11 mouse cellular contexts compared by ENCODE assay signal in genomic region chr11:53637046-53637802, GRCm38 (mm10). TPM values are rescaled to one million over a fixed set of nuclear protein-coding genes. Genes with fewer than 3 reads are reported as not detected.
A peak's percentile ranks its signal among the peaks of the same experiment; 100 is the strongest.
DNase-seq lines count a peak whose midpoint lies in the region; ATAC-seq and TF ChIP-seq lines count a peak whose summit lies in the region.
"Had no signal": no experiment of that assay in that cellular context is flagged by ENCODE, and none has a peak within 500 bp of the region (broad histone marks: within the 10 kb centered on the region; RNA-seq: fewer than 3 reads in every experiment).

No protein-coding gene starts in this region.

- no peak overlapping the region for H3K9ac ChIP-seq in heart, adult 2 months (ENCODE audit: low read depth, low read length)
- H3K9ac ChIP-seq in lung, embryonic 14.5 days = no peak overlapping the region
- H3K9ac ChIP-seq: liver, embryonic 15.5 days had no signal

- intact Hi-C loops in heart, adult 2 months (cut with DNase I) = no loop called here

- 12% methylated on average over 21 of the region's 21 CpGs for WGBS in heart, embryonic 10.5 days
- 49% methylated on average over 21 of the region's 21 CpGs for WGBS in heart, adult 2 months
- 20% methylated on average over 21 of the region's 21 CpGs for WGBS in lung, embryonic 14.5 days
- WGBS in embryonic facial prominence, embryonic 10.5 days = 14% methylated on average over 21 of the region's 21 CpGs

- H3K9me3 ChIP-seq in heart, embryonic 10.5 days = no peaks in the 10 kb centered on the region
- H3K9me3 ChIP-seq in lung, embryonic 14.5 days (ENCODE audit: low read depth, low read length) = no peaks in the 10 kb centered on the region
- no peaks in the 10 kb centered on the region for H3K9me3 ChIP-seq in embryonic facial prominence, embryonic 10.5 days
- H3K9me3 ChIP-seq: liver, embryonic 15.5 days had no signal

- H3K4me3 ChIP-seq in heart, embryonic 10.5 days = peak overlapping the region; percentile 33
- no peak overlapping the region for H3K4me3 ChIP-seq in heart, adult 2 months
- H3K4me3 ChIP-seq in lung, embryonic 14.5 days (ENCODE audit: low read depth, low read length) = no peak overlapping the region
- peak overlapping the region; percentile 31; the same call in 1 of the 2 replicates for H3K4me3 ChIP-seq in embryonic facial prominence, embryonic 10.5 days

- no peaks in the 10 kb centered on the region for H3K36me3 ChIP-seq in heart, embryonic 10.5 days
- no peaks in the 10 kb centered on the region for H3K36me3 ChIP-seq in heart, adult 2 months (ENCODE audit: control insufficient read depth, insufficient read depth, low read length)
- H3K36me3 ChIP-seq in lung, embryonic 14.5 days (ENCODE audit: insufficient read depth) = no peaks in the 10 kb centered on the region
- H3K36me3 ChIP-seq in embryonic facial prominence, embryonic 10.5 days (replicated peaks) = no peaks in the 10 kb centered on the region
- H3K36me3 ChIP-seq: liver, embryonic 15.5 days had no signal

- ATAC-seq in lung, embryonic 14.5 days (ENCODE audit: insufficient read depth) = no peak

- no peak for TF ChIP-seq EP300 in heart, adult 2 months (IDR thresholded peaks at IDR 0.05; ENCODE audit: insufficient read depth, low read depth, low read length)

- no peak for TF ChIP-seq CTCF in heart, adult 2 months (IDR thresholded peaks at IDR 0.05)
- TF ChIP-seq CTCF in lung, embryonic 14.5 days (IDR thresholded peaks at IDR 0.05; ENCODE audit: low read depth) = no peak

- DNase-seq in heart, embryonic 10.5 days (ENCODE audit: low spot score) = no peak
- no peak for DNase-seq in heart, adult 2 months
- DNase-seq in lung, embryonic 14.5 days = no peak
- DNase-seq in lung, postnatal 36 days = no peak
- DNase-seq in embryonic facial prominence, embryonic 10.5 days (ENCODE audit: low spot score) = peak; percentile 66
- peak; percentile 49 for DNase-seq in mesoderm, embryonic 11.5 days (ENCODE audit: low read depth, low spot score)
- no peak for DNase-seq in ovary, adult 18-20 months (ENCODE audit: low spot score)
- DNase-seq in urinary bladder, postnatal 36 days (ENCODE audit: low spot score in 2 of 2) = no peak

- TF ChIP-seq POLR2A in heart, adult 2 months (IDR thresholded peaks at IDR 0.05; ENCODE audit: insufficient read depth, low read depth, low read length) = no peak

- peaks cover 46% of the 10 kb centered on the region for H3K27me3 ChIP-seq in heart, embryonic 10.5 days (ENCODE audit: insufficient read depth, poor library complexity, severe bottlenecking)
- H3K27me3 ChIP-seq in heart, adult 2 months (ENCODE audit: control insufficient read depth, insufficient read depth, low read length) = peaks cover 6% of the 10 kb centered on the region
- H3K27me3 ChIP-seq in lung, embryonic 14.5 days (ENCODE audit: insufficient read depth, low read length) = peaks cover 26% of the 10 kb centered on the region
- peaks cover 47% of the 10 kb centered on the region for H3K27me3 ChIP-seq in embryonic facial prominence, embryonic 10.5 days (replicated peaks; ENCODE audit: low read depth, poor library complexity, severe bottlenecking)

- no peak overlapping the region for H3K27ac ChIP-seq in heart, embryonic 10.5 days
- H3K27ac ChIP-seq in heart, adult 2 months = no peak overlapping the region
- no peak overlapping the region for H3K27ac ChIP-seq in lung, embryonic 14.5 days (ENCODE audit: low read depth)
- H3K27ac ChIP-seq in embryonic facial prominence, embryonic 10.5 days (replicated peaks) = no peak overlapping the region
- H3K27ac ChIP-seq: liver, embryonic 15.5 days had no signal

- H3K4me2 ChIP-seq in lung, embryonic 14.5 days = peak overlapping the region; percentile 35

- H3K79me2 ChIP-seq in heart, adult 2 months (replicated peaks; ENCODE audit: control insufficient read depth, insufficient read depth, low read length) = no peaks in the 10 kb centered on the region

- peaks cover 31% of the 10 kb centered on the region for H3K4me1 ChIP-seq in heart, embryonic 10.5 days
- H3K4me1 ChIP-seq in heart, adult 2 months (ENCODE audit: control insufficient read depth, insufficient read depth, low read length) = no peaks in the 10 kb centered on the region
- H3K4me1 ChIP-seq in lung, embryonic 14.5 days (ENCODE audit: insufficient read depth) = no peaks in the 10 kb centered on the region
- peaks cover 25% of the 10 kb centered on the region for H3K4me1 ChIP-seq in embryonic facial prominence, embryonic 10.5 days

RNA-seq across cellular contexts. Expression of gene Il13, which starts 2.7 kb away (rescaled TPM):
- not detected in 2 replicates for polyA plus RNA-seq in heart, embryonic 10.5 days (2016; fragmentation: Nextera tagmentation; extraction: Ambion mirVana)
- total RNA-seq in heart, adult 2 months (2021) = not detected
- polyA plus RNA-seq in heart, adult 2 months (2012; rRNA removed) = not detected in 2 replicates
- polyA plus RNA-seq in lung, embryonic 14.5 days (2014; fragmentation: Nextera tagmentation; extraction: Ambion mirVana) = not detected in 2 replicates
- polyA plus RNA-seq in embryonic facial prominence, embryonic 10.5 days (2016; fragmentation: Nextera tagmentation; extraction: Ambion mirVana) = not detected in 2 replicates
- total RNA-seq: layer of hippocampus, adult 8-10 months had no signal
- polyA plus RNA-seq: heart, postnatal 0 days; liver, embryonic 15.5 days had no signal

RNA-seq across cellular contexts. Expression of gene Il4, which starts 18.8 kb away (rescaled TPM):
- polyA plus RNA-seq in heart, embryonic 10.5 days (2016; fragmentation: Nextera tagmentation; extraction: Ambion mirVana) = 0.39 and 0.72 TPM in 2 replicates
- total RNA-seq in heart, adult 2 months (2021) = not detected
- polyA plus RNA-seq in heart, adult 2 months (2012; rRNA removed) = 0.27 TPM in 1 of 2 replicates, not detected in the other
- polyA plus RNA-seq in lung, embryonic 14.5 days (2014; fragmentation: Nextera tagmentation; extraction: Ambion mirVana) = 1.1 and 2.1 TPM in 2 replicates
- 0.61 and 0.72 TPM in 2 replicates for polyA plus RNA-seq in embryonic facial prominence, embryonic 10.5 days (2016; fragmentation: Nextera tagmentation; extraction: Ambion mirVana)
- total RNA-seq: layer of hippocampus, adult 8-10 months had no signal
- polyA plus RNA-seq: heart, postnatal 0 days had no signal

Comparison
In these comparisons a context has a peak if more than half of its experiments do, and no peak if none do; other contexts are left out.
1. H3K4me3 ChIP-seq: peak in heart, embryonic 10.5 days (single experiment) and embryonic facial prominence, embryonic 10.5 days (single experiment); none in heart, adult 2 months (single experiment) and lung, embryonic 14.5 days (single experiment).
2. DNase-seq: peak in embryonic facial prominence, embryonic 10.5 days (single experiment) and mesoderm, embryonic 11.5 days (single experiment); none in heart, embryonic 10.5 days (single experiment), heart, adult 2 months (0 of 2), lung, embryonic 14.5 days (single experiment), lung, postnatal 36 days (single experiment), ovary, adult 18-20 months (single experiment) and urinary bladder, postnatal 36 days (0 of 2).